Mouse (Mus musculus): Measurements from ENCODE around the gene Evx1.

DNA sequence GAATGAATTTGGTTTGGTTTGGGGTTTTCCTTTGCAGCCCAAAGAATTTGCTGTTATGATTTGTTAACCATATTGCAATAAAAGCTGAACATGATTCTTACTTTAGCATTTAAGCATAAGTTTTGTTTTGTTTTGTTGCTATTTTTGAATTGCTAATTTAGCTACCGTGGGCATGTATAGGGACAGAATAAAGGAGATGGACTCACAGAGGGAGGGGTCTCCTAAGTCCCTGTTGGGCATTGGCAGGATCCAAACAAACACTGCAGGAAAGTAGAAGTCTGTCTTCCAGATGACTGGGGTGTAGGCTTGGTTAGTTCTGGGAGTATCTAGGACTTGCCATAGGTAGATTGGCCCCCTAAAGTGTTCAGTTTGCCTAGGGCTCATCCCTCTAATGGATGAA lies 5.0 kb downstream of the Evx1 start:
- no peak for TF ChIP-seq CTCF (IDR thresholded peaks at IDR 0.05; ENCODE audit: low read depth)
- TF ChIP-seq EP300 (IDR thresholded peaks at IDR 0.05; ENCODE audit: low read depth), result no peak

Data from liver, postnatal 0 days (tissue).